Mouse (Mus musculus) neural tube, embryonic 13.5 days (tissue): ENCODE data around the gene Hccs. TPM values are rescaled to one million over a fixed set of nuclear protein-coding genes. Genes with fewer than 3 reads are reported as not detected.

ENCODE experiments used
- ATAC-seq: fragments of 200-750 bp; cut with Nextera tagmentation; 2 replicates; pipeline ENCODE4 v1.8.0; 2017; ENCODE audit warnings: low read depth, mild to moderate bottlenecking, moderate TSS enrichment, moderate library complexity
- H3K27ac ChIP-seq: fragments of 300-500 bp; sonication (generic); replicated peaks from 2 replicates; pipeline ENCODE4 v1.5.1; 2015; ENCODE audit warnings: moderate library complexity, mild to moderate bottlenecking, inconsistent platforms
- H3K27me3 ChIP-seq: fragments of 300-500 bp; sonication (generic); 2 replicates; pipeline ENCODE4 v1.6.1; 2015; ENCODE audit warnings: mild to moderate bottlenecking, inconsistent platforms
- H3K36me3 ChIP-seq: fragments of 300-500 bp; sonication (generic); 2 replicates; pipeline ENCODE4 v1.6.1; 2015; ENCODE audit warnings: mild to moderate bottlenecking, inconsistent platforms
- H3K4me1 ChIP-seq: fragments of 300-500 bp; sonication (generic); replicated peaks from 2 replicates; pipeline ENCODE4 v1.6.1; 2015; ENCODE audit warnings: inconsistent platforms
- H3K4me2 ChIP-seq: fragments of 300-500 bp; sonication (generic); 2 replicates; pipeline ENCODE4 v1.6.1; 2015; ENCODE audit warnings: inconsistent platforms, mild to moderate bottlenecking, moderate library complexity
- H3K4me3 ChIP-seq: fragments of 300-500 bp; sonication (generic); 2 replicates; pipeline ENCODE4 v1.5.1; 2015; ENCODE audit warnings: mild to moderate bottlenecking, inconsistent platforms
- H3K9ac ChIP-seq: fragments of 300-500 bp; sonication (generic); 2 replicates; pipeline ENCODE4 v1.6.1; 2015; ENCODE audit warnings: moderate library complexity, mild to moderate bottlenecking, inconsistent platforms
- H3K9me3 ChIP-seq: fragments of 300-500 bp; sonication (generic); 2 replicates; pipeline ENCODE4 v1.6.1; 2016; ENCODE audit warnings: inconsistent platforms
- WGBS: fragments of 180-500 bp; shearing (Covaris S2); methylation state at CpG from one replicate; pipeline ENCODE4 v1.1.7; 2015; 5-methylcytosine and 5-hydroxymethylcytosine counted together
- polyA plus RNA-seq: library from polyadenylated mRNA; unstranded; fragments of >200 nt; fragmentation: Nextera tagmentation; extraction: Ambion mirVana; gene quantifications from 2 replicates; pipeline ENCODE4 v1.2.1, GENCODE M21; 2015

The Hccs gene
- polyA plus RNA-seq, 1 experiment from 2014 or later = 39.7 TPM

- Histone ChIP-seq H3K36me3 (no peaks in the 10 kb centered on the region), H3K9ac (no peak overlapping the region), H3K9me3 (no peaks in the 10 kb centered on the region), H3K4me2 (no peak overlapping the region), H3K27me3 (0 out of 2 replicates have a peak, but pooled peaks cover 2% of the 10 kb centered on the region), H3K4me3 (no peak overlapping the region), H3K27ac (no peak overlapping the region), H3K4me1 (no peaks in the 10 kb centered on the region)
- ATAC-seq = no peak
- 80% methylated on average over 4 of the region's 4 CpGs for WGBS
Measured at GRCm38 (mm10) chrX:169299579-169299978, 20.6 kb downstream of the Hccs start.

DNA sequence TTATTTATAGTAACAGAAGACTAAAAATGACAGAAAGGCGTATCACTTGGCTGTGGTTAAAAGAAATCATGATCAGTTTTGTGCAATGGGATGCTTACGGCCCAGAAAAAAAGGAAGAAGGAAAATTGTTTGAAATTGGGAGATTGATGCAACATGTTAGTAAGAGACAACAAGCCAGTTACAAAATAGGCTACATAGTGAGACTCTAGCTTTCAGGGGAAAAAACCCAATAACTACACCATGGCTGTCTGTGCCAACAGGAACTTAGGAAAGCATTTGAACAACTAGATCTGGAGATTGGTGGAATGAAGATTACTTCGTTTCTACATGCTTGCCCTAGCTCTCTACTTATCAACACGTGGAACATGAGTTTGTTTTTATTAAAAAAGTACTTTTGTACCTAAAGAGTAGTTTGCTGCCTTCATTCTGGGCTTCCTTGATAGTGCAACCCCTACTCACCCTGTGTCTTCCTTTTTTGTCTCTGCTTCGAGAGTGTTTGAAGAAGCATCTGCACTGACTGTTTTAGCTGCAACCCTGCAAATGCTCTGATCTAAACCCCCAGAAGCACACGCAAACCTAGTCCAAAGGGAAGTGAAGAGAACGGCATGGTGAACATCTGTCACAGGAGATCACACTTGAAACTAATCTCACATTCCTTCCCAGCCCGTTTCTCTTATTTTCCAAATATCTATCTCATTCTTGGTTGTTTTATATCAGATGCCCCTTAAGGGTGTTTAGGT lies 56.6 kb downstream of the Hccs start:
- no peak overlapping the region for H3K9ac ChIP-seq
- H3K27me3 ChIP-seq = peaks cover 49% of the 10 kb centered on the region
- H3K36me3 ChIP-seq = no peaks in the 10 kb centered on the region
- H3K4me3 ChIP-seq = no peak overlapping the region
- no peaks in the 10 kb centered on the region for H3K4me1 ChIP-seq
- no peaks in the 10 kb centered on the region for H3K9me3 ChIP-seq
- H3K4me2 ChIP-seq = no peak overlapping the region
- H3K27ac ChIP-seq = no peak overlapping the region
- no peak for ATAC-seq
- WGBS = 69% methylated on average over 8 of the region's 8 CpGs

DNA sequence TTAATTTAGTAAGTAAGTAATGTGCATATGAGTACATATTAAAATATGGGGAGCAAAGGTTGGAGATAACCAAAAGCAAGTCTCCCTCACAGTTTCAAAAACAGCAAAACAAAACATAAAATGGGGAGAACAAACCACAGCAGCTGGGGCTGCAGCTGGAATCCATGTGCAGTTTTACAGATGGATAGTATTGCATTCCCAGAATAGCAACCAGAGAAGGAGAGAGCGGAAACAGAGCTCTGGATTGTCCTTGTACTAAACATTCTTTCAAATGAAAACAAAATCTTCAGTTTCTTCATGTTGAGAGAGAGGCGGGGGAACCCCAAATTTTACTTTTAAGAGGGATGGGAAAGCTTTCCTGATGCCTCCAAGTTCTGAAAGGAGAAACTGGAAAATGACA lies 58.0 kb downstream of the Hccs start:
- H3K9ac ChIP-seq = no peak overlapping the region
- no peak overlapping the region for H3K27ac ChIP-seq
- no peaks in the 10 kb centered on the region for H3K9me3 ChIP-seq
- WGBS = 73% methylated on average over 2 of the region's 2 CpGs
- no peaks in the 10 kb centered on the region for H3K4me1 ChIP-seq
- H3K27me3 ChIP-seq = peaks cover 42% of the 10 kb centered on the region
- no peak for ATAC-seq
- no peak overlapping the region for H3K4me3 ChIP-seq
- H3K4me2 ChIP-seq = no peak overlapping the region
- no peaks in the 10 kb centered on the region for H3K36me3 ChIP-seq

- Histone ChIP-seq H3K27ac (no peak overlapping the region), H3K9me3 (no peaks in the 10 kb centered on the region), H3K4me1 (no peaks in the 10 kb centered on the region), H3K27me3 (peaks cover 49% of the 10 kb centered on the region), H3K9ac (no peak overlapping the region), H3K4me3 (no peak overlapping the region), H3K4me2 (no peak overlapping the region), H3K36me3 (no peaks in the 10 kb centered on the region)
- 77% methylated on average over 3 of the region's 3 CpGs for WGBS
- ATAC-seq = no peak
Measured at GRCm38 (mm10) chrX:169261034-169261433, 59.1 kb downstream of the Hccs start.

DNA sequence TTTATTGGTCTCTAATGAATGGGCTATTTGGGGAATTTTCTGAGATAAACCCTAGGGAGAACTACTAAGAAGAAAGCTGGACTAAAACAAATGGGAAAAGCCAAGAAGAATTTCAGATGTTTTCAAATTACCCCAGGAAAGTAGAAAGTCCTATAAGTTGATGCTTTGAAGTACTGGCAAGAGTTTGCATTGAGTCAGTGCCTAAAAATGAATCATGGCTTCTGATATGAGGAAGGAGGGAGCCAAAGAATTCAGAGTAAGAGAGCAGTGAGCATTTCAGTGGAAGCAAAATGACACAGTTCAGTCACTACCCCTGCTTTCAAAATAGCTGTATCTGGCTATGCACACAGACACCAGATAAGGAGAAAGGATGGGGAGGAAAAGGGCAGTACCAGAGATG lies 63.4 kb downstream of the Hccs start:
- Histone ChIP-seq H3K4me1 (no peaks in the 10 kb centered on the region), H3K36me3 (no peaks in the 10 kb centered on the region), H3K4me2 (no peak overlapping the region), H3K9me3 (no peaks in the 10 kb centered on the region), H3K27ac (no peak overlapping the region), H3K27me3 (peaks cover 24% of the 10 kb centered on the region), H3K4me3 (no peak overlapping the region), H3K9ac (no peak overlapping the region)
- no peak for ATAC-seq

GRCm38 (mm10) chrX:169255915-169256314 lies 64.3 kb downstream of the Hccs start:
- ATAC-seq = no peak
- no peak overlapping the region for H3K9ac ChIP-seq
- 94% methylated on average over 1 of the region's 1 CpGs for WGBS

DNA sequence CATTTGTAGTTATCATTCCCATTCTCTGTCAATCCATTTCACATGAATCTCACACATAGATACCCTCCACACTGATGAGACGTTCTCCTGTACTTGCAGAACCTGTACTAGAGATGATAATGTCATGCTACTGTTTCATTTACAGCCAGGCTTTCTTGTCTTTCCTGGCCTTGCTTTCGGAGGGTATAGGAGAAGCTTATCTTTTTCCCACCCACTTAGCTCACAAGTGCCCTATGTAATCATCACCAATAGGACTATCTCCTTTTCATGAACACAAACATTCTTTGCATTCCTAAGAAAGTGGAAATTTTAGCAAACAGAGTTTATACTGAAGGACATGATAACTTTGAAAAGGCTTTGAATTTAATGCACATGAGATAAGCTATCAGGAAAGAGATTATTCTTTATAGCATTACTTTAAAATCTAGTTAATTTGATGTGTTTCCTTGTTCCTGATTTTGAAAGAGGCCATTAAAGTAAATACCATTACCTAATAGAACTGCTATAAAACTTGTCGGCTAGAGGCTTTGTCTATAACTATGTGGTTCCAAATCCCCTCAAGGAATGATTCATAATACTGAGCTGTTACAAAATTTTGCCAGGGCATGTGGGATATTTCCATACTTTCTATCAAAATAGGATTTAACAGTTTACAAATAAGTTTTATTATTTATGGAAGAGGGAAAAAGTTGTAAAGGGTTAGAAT lies 97.7 kb downstream of the Hccs start:
- no peak overlapping the region for H3K9ac ChIP-seq
- H3K27me3 ChIP-seq = peaks cover 35% of the 10 kb centered on the region
- no peak overlapping the region for H3K27ac ChIP-seq
- no peaks in the 10 kb centered on the region for H3K9me3 ChIP-seq
- H3K4me2 ChIP-seq = no peak overlapping the region
- no peak for ATAC-seq
- WGBS = 65% methylated on average over 3 of the region's 3 CpGs
- no peaks in the 10 kb centered on the region for H3K4me1 ChIP-seq
- H3K36me3 ChIP-seq = no peaks in the 10 kb centered on the region
- no peak overlapping the region for H3K4me3 ChIP-seq

More at GRCm38 (mm10) chrX:169255915-169256314, 64.3 kb downstream of the Hccs start:
- no peaks in the 10 kb centered on the region for H3K9me3 ChIP-seq
- H3K4me3 ChIP-seq = no peak overlapping the region
- H3K4me2 ChIP-seq = no peak overlapping the region
- H3K4me1 ChIP-seq = no peaks in the 10 kb centered on the region
- peaks cover 23% of the 10 kb centered on the region for H3K27me3 ChIP-seq
- no peak overlapping the region for H3K27ac ChIP-seq
- no peaks in the 10 kb centered on the region for H3K36me3 ChIP-seq

DNA sequence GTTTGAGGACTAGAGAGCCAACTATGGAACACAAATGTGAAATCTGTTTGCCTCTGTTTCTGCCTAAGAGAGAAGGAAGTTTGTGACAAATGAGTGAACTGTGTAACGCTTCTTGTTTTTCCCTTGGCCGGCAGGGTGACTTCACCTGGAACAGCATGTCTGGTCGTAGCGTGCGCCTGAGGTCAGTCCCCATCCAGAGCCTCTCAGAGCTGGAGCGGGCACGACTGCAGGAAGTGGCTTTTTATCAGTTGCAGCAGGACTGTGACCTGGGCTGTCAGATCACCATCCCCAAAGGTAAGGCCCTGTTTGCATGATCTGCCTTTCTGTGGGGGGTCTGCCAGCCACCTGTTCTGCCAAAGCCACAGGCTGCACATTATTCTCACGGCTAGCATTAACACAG lies 100.1 kb downstream of the Hccs start:
- Histone ChIP-seq H3K9me3 (no peaks in the 10 kb centered on the region), H3K4me2 (no peak overlapping the region), H3K36me3 (no peaks in the 10 kb centered on the region), H3K9ac (no peak overlapping the region), H3K4me1 (no peaks in the 10 kb centered on the region), H3K4me3 (no peak overlapping the region), H3K27ac (no peak overlapping the region), H3K27me3 (peaks cover 38% of the 10 kb centered on the region)
- ATAC-seq = no peak
- WGBS = 77% methylated on average over 8 of the region's 8 CpGs

DNA sequence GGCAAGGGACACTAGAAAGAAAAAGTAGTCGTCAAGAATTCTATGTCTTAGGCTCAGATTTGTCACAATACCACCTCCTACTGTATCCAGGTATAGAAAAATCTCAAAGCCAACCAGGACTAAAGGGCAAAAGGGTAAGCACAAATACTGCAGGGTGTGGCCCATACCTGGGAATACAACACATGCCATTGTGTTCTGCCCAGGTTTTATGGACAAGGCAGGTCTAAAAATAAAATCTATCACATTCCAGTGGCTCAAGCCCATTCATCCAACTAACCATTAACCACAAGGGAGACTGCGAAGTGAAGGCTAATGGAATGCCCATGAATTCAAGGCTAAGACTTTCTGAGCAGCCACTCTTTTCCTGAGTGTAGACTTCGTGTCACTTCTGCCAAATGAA lies 110.2 kb downstream of the Hccs start:
- 0 out of 2 replicates have a peak, but pooled peaks cover 3% of the 10 kb centered on the region for H3K4me1 ChIP-seq
- H3K9me3 ChIP-seq = no peaks in the 10 kb centered on the region
- no peak overlapping the region for H3K27ac ChIP-seq
- peaks cover 55% of the 10 kb centered on the region for H3K27me3 ChIP-seq
- no peak overlapping the region for H3K4me3 ChIP-seq
- 70% methylated on average over 3 of the region's 3 CpGs for WGBS
- no peak overlapping the region for H3K9ac ChIP-seq
- H3K4me2 ChIP-seq = no peak overlapping the region
- no peak for ATAC-seq
- H3K36me3 ChIP-seq = no peaks in the 10 kb centered on the region

Other genes starting within 250 kb of the Hccs start
- not detected in 2 replicates for gene Amelx, start 133.2 kb downstream of the Hccs start, polyA plus RNA-seq